Mouse (Mus musculus) E14TG2a.4 (cell line): ENCODE results near the gene Fam120b.

Experiments used
- CTCF ChIP-seq: conservative IDR thresholded peaks from 2 replicates; pipeline ENCODE4 v1.5.1; 2014; ENCODE audit warnings: low read length
- POU5F1 ChIP-seq: IDR thresholded peaks from 2 replicates; pipeline ENCODE4 v1.6.1; 2014; ENCODE audit warnings: low read length, borderline replicate concordance

DNA sequence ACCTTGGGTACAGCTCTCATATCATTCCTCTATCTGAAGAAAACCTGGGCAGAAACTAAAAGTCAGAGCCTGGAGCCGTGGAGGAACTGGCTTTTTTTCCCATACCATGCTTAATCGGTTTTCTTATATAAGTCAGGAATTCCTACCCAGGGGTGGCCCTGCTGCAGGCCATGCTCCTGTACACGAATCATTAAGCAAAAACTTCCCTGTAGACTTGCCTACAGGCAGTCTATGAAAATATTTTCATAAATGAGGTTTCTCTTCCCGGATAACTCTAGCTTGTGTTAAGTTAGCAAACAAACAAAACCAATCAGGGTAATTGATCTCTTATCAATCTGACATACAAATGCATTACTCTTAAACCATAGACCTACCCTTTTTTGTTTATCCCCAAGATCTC, 7.1 kb upstream of the Fam120b start:
- TF ChIP-seq CTCF (no peak), POU5F1 (no peak)
